Mouse (Mus musculus) activated CD4-positive, CD25-positive, alpha-beta regulatory T cell (primary cell): Measurements from ENCODE around the gene Csrnp2. TPM values are rescaled to one million over a fixed set of nuclear protein-coding genes. Genes with fewer than 3 reads are reported as not detected.

Experiments used
- polyA plus RNA-seq, 2 experiments: library from polyadenylated mRNA; unstranded; fragments of 100-300 nt; shearing (Covaris generic); gene quantifications; one replicate each; pipeline ENCODE4 v1.2.1; 2017

Gene Csrnp2
- polyA plus RNA-seq: 1 to 10 TPM; 4.1 to 4.9 TPM

DNA sequence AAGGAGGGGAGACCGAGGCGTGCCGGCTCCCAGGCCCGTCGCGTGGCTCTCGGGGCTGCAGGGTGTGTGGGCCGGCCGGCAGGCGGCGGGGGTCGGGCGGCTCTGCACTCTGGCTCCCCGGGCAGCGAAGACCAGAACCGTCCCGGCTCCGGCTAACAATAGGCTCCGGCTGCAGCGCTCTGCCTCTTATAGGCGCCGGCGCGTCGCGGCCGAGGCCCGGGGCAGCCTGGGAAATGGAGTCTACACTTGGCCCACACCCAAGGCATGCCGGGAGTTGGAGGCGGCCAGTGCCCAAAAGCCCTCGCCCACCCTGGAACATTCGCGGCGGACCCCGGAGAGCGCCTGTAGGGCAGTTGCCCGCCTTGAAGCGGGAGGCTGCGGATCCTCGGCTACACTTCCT lies at the start of gene Csrnp2:
TSS of gene Csrnp2 (minus strand) at position 387 of the 400 bp plus-strand sequence.

DNA sequence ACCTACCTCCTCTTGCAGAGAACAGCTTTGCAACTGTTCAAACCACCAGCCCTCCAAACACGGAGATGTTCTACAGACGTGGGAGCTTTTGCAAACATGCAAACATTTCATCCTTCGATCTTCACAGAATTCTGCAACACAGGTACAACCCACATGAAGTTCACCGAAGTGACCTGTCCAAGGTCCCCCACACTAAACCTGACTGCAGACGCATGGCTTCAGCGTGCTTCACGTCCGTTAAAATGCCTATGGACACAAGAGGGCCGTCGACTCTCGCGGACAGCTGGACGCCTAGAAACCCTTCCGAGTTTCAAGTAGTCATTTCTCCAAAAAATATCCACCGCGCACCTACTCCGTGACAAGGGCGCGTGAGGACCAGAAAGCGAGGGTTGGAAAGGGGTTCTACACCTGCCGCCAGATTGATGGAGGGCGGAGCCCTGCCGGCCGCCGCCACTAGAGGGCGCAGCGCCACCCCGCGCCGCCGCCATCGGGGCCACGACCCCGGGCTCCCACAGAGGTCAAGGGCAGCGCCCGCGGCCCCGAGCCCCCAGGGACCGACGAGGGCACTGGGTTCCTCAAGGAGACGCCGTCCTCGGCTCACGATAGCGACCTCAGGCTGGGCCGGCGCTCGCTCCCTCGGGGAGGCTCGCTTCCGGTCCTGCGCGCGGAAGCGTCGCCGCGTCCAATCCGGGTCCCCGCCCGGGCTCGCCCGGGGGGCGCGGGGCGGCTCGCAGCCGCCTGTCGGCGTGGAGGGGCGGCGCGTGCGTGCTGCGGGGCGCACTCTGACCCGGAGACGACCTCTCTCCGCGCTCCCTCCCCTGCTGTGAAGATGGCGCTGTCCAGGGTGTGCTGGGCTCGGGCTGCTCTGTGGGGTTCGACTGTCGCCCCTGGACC lies 26.7 kb downstream of the Csrnp2 start, which contains the start of gene Letmd1:
TSS of gene Letmd1 (plus strand) at position 729 of the 894 bp plus-strand sequence.

Other genes starting within 250 kb of the Csrnp2 start
- not detected for gene Tmprss12, start 214.7 kb downstream of the Csrnp2 start, polyA plus RNA-seq
- gene Mettl7a1, start 191.3 kb downstream of the Csrnp2 start, polyA plus RNA-seq: 10 to 100 TPM; 10.0 to 16.0 TPM
- gene Mettl7a3, start 160.6 kb downstream of the Csrnp2 start, polyA plus RNA-seq: not detected
- not detected for gene Methig1, start 142.3 kb downstream of the Csrnp2 start, polyA plus RNA-seq
- gene Mettl7a2, start 142.3 kb downstream of the Csrnp2 start, polyA plus RNA-seq: under 1 TPM in 1 of 2 experiments, not detected in 1; 0.16 TPM
- not detected for gene Higd1c, start 130.9 kb downstream of the Csrnp2 start, polyA plus RNA-seq
- gene Gm5475, start 73.3 kb downstream of the Csrnp2 start, polyA plus RNA-seq: under 1 TPM in 1 of 2 experiments, not detected in 1; 0.49 TPM
- gene Slc11a2, start 70.4 kb downstream of the Csrnp2 start, polyA plus RNA-seq: 10 to 100 TPM; 27.5 to 29.9 TPM
- gene Letmd1, start 26.5 kb downstream of the Csrnp2 start, polyA plus RNA-seq: 10 to 100 TPM; 30.1 to 32.2 TPM
- 1 to 10 TPM; 5.4 to 6.9 TPM for gene Tfcp2, start 56.5 kb upstream of the Csrnp2 start, polyA plus RNA-seq
- 10 to 100 TPM in 1 of 2 experiments, 1 to 10 TPM in 1; 8.0 to 12.6 TPM for gene Pou6f1, start 104.5 kb upstream of the Csrnp2 start, polyA plus RNA-seq
- 100 to 1,000 TPM; 647 to 669 TPM for gene Dazap2, start 119.9 kb upstream of the Csrnp2 start, polyA plus RNA-seq
- 1 to 10 TPM in 1 of 2 experiments, under 1 TPM in 1; 0.76 to 2.0 TPM for gene Smagp, start 141.5 kb upstream of the Csrnp2 start, polyA plus RNA-seq
- gene Bin2, start 174.1 kb upstream of the Csrnp2 start, polyA plus RNA-seq: 100 to 1,000 TPM; 729 to 768 TPM
- 10 to 100 TPM; 17.7 to 24.2 TPM for gene Cela1, start 192.4 kb upstream of the Csrnp2 start, polyA plus RNA-seq
- 100 to 1,000 TPM in 1 of 2 experiments, 10 to 100 TPM in 1; 92.9 to 164 TPM for gene Galnt6, start 233.9 kb upstream of the Csrnp2 start, polyA plus RNA-seq